Mouse (Mus musculus) limb, embryonic 14.5 days (tissue): ENCODE data around the gene Igdcc4. TPM values are rescaled to one million over a fixed set of nuclear protein-coding genes. Genes with fewer than 3 reads are reported as not detected.

ENCODE experiments used
- ATAC-seq: fragments of 200-750 bp; cut with Nextera tagmentation; 2 replicates; pipeline ENCODE4 v1.8.0; 2017; ENCODE audit warnings: low read depth, moderate number of reproducible peaks, moderate TSS enrichment; ENCODE audit not compliant: low FRiP score
- DNase-seq: peaks from one replicate; pipeline ENCODE4 v3.0.0-alpha.2; 2015; ENCODE audit warnings: low spot score
- H3K27ac ChIP-seq: fragments of 300-500 bp; sonication (generic); replicated peaks from 2 replicates; pipeline ENCODE4 v1.5.1; 2014; ENCODE audit warnings: low read depth, mild to moderate bottlenecking, low read length, moderate library complexity, mixed read lengths
- H3K27me3 ChIP-seq: fragments of 300-500 bp; sonication (generic); 2 replicates; pipeline ENCODE4 v1.6.1; 2014; ENCODE audit warnings: low read length, mixed read lengths; ENCODE audit not compliant: control insufficient read depth, insufficient read depth
- H3K36me3 ChIP-seq: fragments of 300-500 bp; sonication (generic); 2 replicates; pipeline ENCODE4 v1.6.1; 2014; ENCODE audit warnings: mild to moderate bottlenecking, low read length, moderate library complexity, mixed read lengths; ENCODE audit not compliant: control insufficient read depth, insufficient read depth
- H3K4me1 ChIP-seq: fragments of 300-500 bp; sonication (generic); 2 replicates; pipeline ENCODE4 v1.6.1; 2014; ENCODE audit warnings: antibody characterized with exemption, low read length, mixed read lengths; ENCODE audit not compliant: control insufficient read depth, insufficient read depth
- H3K4me2 ChIP-seq: fragments of 300-500 bp; sonication (generic); replicated peaks from 2 replicates; pipeline ENCODE4 v1.6.1; 2014; ENCODE audit warnings: low read depth, mild to moderate bottlenecking, low read length, moderate library complexity; ENCODE audit not compliant: severe bottlenecking
- H3K4me3 ChIP-seq: fragments of 300-500 bp; sonication (generic); replicated peaks from 2 replicates; pipeline ENCODE4 v1.5.1; 2014; ENCODE audit warnings: low read length
- H3K9ac ChIP-seq: fragments of 300-500 bp; sonication (generic); 2 replicates; pipeline ENCODE4 v1.6.1; 2014; ENCODE audit warnings: mild to moderate bottlenecking, low read depth, low read length, moderate library complexity; ENCODE audit not compliant: severe bottlenecking
- H3K9me3 ChIP-seq: fragments of 300-500 bp; sonication (generic); 2 replicates; pipeline ENCODE4 v1.6.1; 2016; ENCODE audit warnings: low read length; ENCODE audit not compliant: control insufficient read depth
- POLR2A ChIP-seq: fragments of 200-500 bp; IDR thresholded peaks from 2 replicates; pipeline ENCODE4 v1.8.0; 2012; ENCODE audit warnings: inconsistent platforms, mild to moderate bottlenecking, moderate library complexity, borderline replicate concordance; ENCODE audit not compliant: insufficient read depth, insufficient read length; ENCODE audit errors: extremely low read depth
- WGBS: fragments of 180-500 bp; shearing (Covaris S2); extraction: QIAGEN DNeasy Blood & Tissue Kit; methylation state at CpG from one replicate; pipeline ENCODE4 v1.1.7; 2014; 5-methylcytosine and 5-hydroxymethylcytosine counted together
- polyA plus RNA-seq, 2 experiments: library from polyadenylated mRNA; depleted of rRNA in 1 of 2; stranded (reverse) in 1 of 2; unstranded in 1 of 2; fragments of >200 nt; fragmentation: Nextera tagmentation in 1 of 2; extraction: Ambion mirVana in 1 of 2; gene quantifications; 2 replicates each; pipeline versions ENCODE4 v1.2.1 to v1.2.3; 2012 to 2014

Igdcc4 gene
- polyA plus RNA-seq, 2 experiments: 47.5 to 71.0 TPM

GRCm38 (mm10) chr9:65178336-65179213, 77.3 kb downstream of the Igdcc4 start:
- no peak for DNase-seq
- H3K4me1 ChIP-seq: peaks cover 15% of the 10 kb centered on the region
- no peaks in the 10 kb centered on the region for H3K9me3 ChIP-seq
- TF ChIP-seq POLR2A: no peak
- H3K4me2 ChIP-seq: 0 out of 2 replicates have a peak overlapping the region, but pooled peaks have one; percentile 5
- peak; percentile 42; the same call in 1 of the 2 replicates for ATAC-seq
- WGBS: 11% methylated on average over 22 of the region's 22 CpGs
- no peaks in the 10 kb centered on the region for H3K36me3 ChIP-seq
- H3K9ac ChIP-seq: peak overlapping the region; percentile 28; the same call in 1 of the 2 replicates
- H3K27me3 ChIP-seq: peaks cover 18% of the 10 kb centered on the region
- H3K4me3 ChIP-seq: no peak overlapping the region
- H3K27ac ChIP-seq: no peak overlapping the region

- ATAC-seq (no peak), DNase-seq (no peak)
- TF ChIP-seq POLR2A: no peak
- Histone ChIP-seq H3K4me1 (peaks cover 15% of the 10 kb centered on the region), H3K4me3 (no peak overlapping the region), H3K27ac (no peak overlapping the region), H3K9ac (peak overlapping the region; percentile 31; the same call in 1 of the 2 replicates), H3K27me3 (peaks cover 14% of the 10 kb centered on the region), H3K36me3 (no peaks in the 10 kb centered on the region), H3K4me2 (peak overlapping the region; percentile 29; the same call in 1 of the 2 replicates), H3K9me3 (no peaks in the 10 kb centered on the region)
- 25% methylated on average over 17 of the region's 17 CpGs for WGBS
Measured at GRCm38 (mm10) chr9:65179817-65180624, 78.7 kb downstream of the Igdcc4 start.

Other genes with a start within 250 kb of the Igdcc4 start
- gene Slc24a1, start 149.9 kb upstream of the Igdcc4 start, polyA plus RNA-seq (2012; rRNA removed): 0.06 and 0.08 TPM in 2 replicates
- 0.03 TPM in 1 of 2 replicates, not detected in the other for gene Slc24a1, start 149.9 kb upstream of the Igdcc4 start, polyA plus RNA-seq (2014; fragmentation: Nextera tagmentation; extraction: Ambion mirVana)
- gene Ints14, start 140.6 kb upstream of the Igdcc4 start, polyA plus RNA-seq (2012; rRNA removed): 37.0 and 38.1 TPM in 2 replicates
- 50.4 and 50.5 TPM in 2 replicates for gene Ints14, start 140.6 kb upstream of the Igdcc4 start, polyA plus RNA-seq (2014; fragmentation: Nextera tagmentation; extraction: Ambion mirVana)
- 52.0 and 53.4 TPM in 2 replicates for gene Hacd3, start 79.8 kb upstream of the Igdcc4 start, polyA plus RNA-seq (2012; rRNA removed)
- 41.8 and 48.1 TPM in 2 replicates for gene Hacd3, start 79.8 kb upstream of the Igdcc4 start, polyA plus RNA-seq (2014; fragmentation: Nextera tagmentation; extraction: Ambion mirVana)
- 52.3 and 61.5 TPM in 2 replicates for gene Dpp8, start 69.1 kb upstream of the Igdcc4 start, polyA plus RNA-seq (2012; rRNA removed)
- 29.1 and 30.3 TPM in 2 replicates for gene Dpp8, start 69.1 kb upstream of the Igdcc4 start, polyA plus RNA-seq (2014; fragmentation: Nextera tagmentation; extraction: Ambion mirVana)
- 1.2 and 1.4 TPM in 2 replicates for gene Igdcc3, start 39.7 kb downstream of the Igdcc4 start, polyA plus RNA-seq (2012; rRNA removed)
- 1.0 and 1.1 TPM in 2 replicates for gene Igdcc3, start 39.7 kb downstream of the Igdcc4 start, polyA plus RNA-seq (2014; fragmentation: Nextera tagmentation; extraction: Ambion mirVana)
- gene Parp16, start 93.9 kb downstream of the Igdcc4 start, polyA plus RNA-seq (2012; rRNA removed): 7.6 and 8.3 TPM in 2 replicates
- 6.5 and 7.6 TPM in 2 replicates for gene Parp16, start 93.9 kb downstream of the Igdcc4 start, polyA plus RNA-seq (2014; fragmentation: Nextera tagmentation; extraction: Ambion mirVana)
- gene Cilp, start 163.7 kb downstream of the Igdcc4 start, polyA plus RNA-seq (2012; rRNA removed): 5.5 and 6.5 TPM in 2 replicates
- 7.2 and 9.5 TPM in 2 replicates for gene Cilp, start 163.7 kb downstream of the Igdcc4 start, polyA plus RNA-seq (2014; fragmentation: Nextera tagmentation; extraction: Ambion mirVana)
- gene Clpx, start 192.8 kb downstream of the Igdcc4 start, polyA plus RNA-seq (2012; rRNA removed): 19.6 and 23.8 TPM in 2 replicates
- 52.7 and 55.6 TPM in 2 replicates for gene Clpx, start 192.8 kb downstream of the Igdcc4 start, polyA plus RNA-seq (2014; fragmentation: Nextera tagmentation; extraction: Ambion mirVana)
- gene Pdcd7, start 244.6 kb downstream of the Igdcc4 start, polyA plus RNA-seq (2012; rRNA removed): 16.2 and 18.0 TPM in 2 replicates
- gene Pdcd7, start 244.6 kb downstream of the Igdcc4 start, polyA plus RNA-seq (2014; fragmentation: Nextera tagmentation; extraction: Ambion mirVana): 15.7 and 17.5 TPM in 2 replicates